Mouse (Mus musculus): ENCODE data around the gene Fam169a.
A peak's percentile ranks its signal among the peaks of the same experiment; 100 is the strongest.
"Not testable (repeated sequence)": the region's sequence is repeated elsewhere in the genome, so short reads cannot be mapped to it uniquely, and the experiment has no call there.

The Fam169a gene

GRCm38 (mm10) chr13:97080615-97081014 is 13.5 kb downstream of the Fam169a start:
- no peak for DNase-seq

- DNase-seq = no peak
These were observed 15.3 kb downstream of the Fam169a start for GRCm38 (mm10) chr13:97082432-97082831.

GRCm38 (mm10) chr13:97086316-97086715 is 19.2 kb downstream of the Fam169a start:
- DNase-seq = no peak

DNA sequence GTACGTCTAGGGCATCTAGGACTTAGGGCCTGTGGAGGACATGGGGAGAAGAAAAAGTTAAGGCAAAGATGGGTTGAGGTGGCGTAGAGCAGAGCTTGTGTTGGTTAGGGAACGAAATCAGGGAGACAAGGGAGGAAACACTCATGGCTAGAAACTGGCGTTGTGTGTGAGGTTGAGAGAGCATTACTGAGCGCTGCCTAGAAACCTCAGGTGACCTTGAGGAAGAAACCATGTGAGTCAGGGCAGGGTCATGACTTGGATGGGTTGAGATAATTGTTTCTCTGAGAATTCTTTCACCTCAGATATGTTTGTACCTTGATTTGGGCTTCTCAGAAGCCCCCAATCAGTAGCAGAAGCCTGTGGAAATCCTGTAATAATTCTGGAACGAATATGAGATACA is 20.3 kb downstream of the Fam169a start:
- DNase-seq = no peak

GRCm38 (mm10) chr13:97088183-97088582 is 21.1 kb downstream of the Fam169a start:
- DNase-seq = no peak

DNA sequence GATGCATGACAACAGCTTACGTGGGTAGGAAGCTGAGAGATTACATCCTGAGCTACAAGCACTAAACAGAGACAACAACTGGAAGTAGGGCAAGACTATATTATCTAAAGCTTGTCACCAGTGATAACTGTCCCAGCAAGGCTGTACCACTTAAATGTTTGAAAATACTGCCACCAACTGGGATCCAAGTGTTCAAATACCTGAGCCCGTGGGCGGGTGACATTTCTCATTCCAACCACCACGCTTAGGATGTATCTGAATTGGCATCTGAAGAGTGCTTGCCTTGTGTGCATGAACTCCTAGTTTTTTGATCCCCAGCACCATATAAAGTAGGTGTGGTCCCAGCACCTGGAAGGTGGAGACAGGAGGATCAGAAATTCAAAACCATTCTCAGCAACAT is 28.6 kb downstream of the Fam169a start:
- DNase-seq = no peak

- peak; percentile 43 to 47 for DNase-seq
These were observed 32.2 kb downstream of the Fam169a start, which contains the start of gene Gm6169 for GRCm38 (mm10) chr13:97099187-97099852. Gene Gm6169, minus strand, starts transcription at chr13:97099237.

- no peak for DNase-seq
These were observed 37.9 kb downstream of the Fam169a start for GRCm38 (mm10) chr13:97104996-97105395.

DNA sequence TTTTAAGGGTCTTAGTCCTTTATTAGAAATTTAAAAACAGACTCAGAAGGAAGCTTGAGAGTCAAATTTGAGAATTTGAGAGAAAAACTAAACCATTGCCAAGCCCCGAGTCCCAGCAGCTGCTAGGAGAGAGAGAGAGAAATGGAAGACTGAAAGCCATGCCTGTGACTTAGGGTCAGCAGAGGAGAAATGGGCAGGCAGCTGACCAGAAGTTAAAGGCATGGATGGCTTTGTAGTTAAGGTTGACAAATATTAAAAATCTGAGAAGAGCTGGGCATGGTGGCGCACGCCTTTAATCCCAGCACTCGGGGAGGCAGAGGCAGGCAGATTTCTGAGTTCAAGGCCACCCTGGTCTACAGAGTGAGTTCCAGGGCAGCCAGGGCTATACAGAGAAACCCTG is 40.6 kb downstream of the Fam169a start:
- DNase-seq = not testable (repeated sequence)

DNA sequence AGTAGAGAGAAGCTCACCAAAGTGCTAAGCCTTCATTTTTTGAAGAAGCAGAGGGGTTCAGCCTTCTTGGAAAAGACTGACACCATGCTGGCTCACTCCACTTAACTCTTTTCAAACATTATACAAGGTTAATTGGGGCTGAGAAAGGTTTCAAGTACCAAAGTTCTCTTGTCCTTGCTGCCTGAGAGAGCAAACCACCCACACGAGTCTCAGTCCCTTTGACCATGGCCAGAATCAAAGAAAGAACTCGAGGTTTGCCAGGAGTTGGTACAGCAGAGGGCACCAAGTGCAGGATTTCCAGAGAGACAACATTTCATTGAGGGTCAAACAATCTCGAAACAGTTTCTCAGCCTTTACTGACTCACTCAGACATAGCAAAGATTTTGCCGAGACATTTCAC is 42.0 kb downstream of the Fam169a start:
- no peak for DNase-seq

DNA sequence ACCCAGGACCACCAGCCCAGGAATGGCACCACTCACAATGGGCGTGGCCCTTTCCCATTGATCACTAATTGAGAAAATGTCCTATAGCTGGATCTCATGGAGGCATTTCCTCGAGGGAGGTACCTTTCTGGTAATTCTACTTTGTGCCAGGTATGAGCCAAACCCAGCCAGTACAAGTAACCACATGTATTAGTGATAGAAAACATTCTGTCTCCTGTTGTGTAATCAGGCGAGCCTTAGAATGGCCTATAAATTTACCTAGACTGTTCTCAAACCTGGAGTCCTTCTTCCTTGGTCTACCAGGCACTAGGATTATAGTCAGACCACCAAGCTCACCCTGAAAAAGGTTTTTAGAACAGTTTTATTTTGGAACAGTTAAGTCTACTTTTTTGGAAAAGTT is 54.3 kb downstream of the Fam169a start:
- no peak for DNase-seq

DNA sequence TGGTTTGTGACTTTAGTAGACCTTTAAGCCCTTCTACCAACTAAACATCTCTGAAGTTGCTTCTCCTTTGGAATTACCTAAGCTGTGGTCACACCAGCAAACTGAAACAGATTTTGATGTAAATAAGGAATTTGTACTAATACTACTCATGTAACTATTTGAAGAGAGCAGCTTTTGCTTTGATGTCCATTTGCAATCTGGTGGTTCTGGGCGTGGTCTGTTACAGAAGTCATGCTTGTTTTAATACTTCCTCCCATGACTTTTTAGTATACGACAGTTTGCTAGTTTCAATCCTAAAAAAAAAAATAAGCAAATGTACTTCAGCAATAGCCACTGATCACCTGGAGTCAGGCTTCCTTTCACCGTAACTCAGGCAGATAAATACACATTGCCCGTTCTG is 62.6 kb downstream of the Fam169a start:
- DNase-seq = not testable (repeated sequence)

DNA sequence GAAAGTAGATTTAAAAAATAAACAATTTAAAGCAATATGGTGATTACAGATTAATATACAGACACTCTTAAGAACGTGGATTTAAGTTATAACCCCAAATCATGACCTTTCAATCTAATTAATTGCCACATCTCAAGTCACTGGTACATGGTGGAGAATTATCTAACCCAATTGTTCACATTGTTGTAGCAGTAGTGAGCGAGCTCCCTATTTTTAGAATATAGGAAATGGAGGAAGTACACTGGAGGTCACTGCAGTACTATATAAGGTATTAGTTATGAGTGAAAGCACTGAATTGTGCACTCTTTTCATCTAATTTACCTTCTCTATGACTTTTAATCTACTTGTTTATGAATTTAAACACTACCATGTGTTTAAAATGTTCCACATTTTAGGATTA is 63.3 kb downstream of the Fam169a start:
- DNase-seq = not testable (repeated sequence)

DNA sequence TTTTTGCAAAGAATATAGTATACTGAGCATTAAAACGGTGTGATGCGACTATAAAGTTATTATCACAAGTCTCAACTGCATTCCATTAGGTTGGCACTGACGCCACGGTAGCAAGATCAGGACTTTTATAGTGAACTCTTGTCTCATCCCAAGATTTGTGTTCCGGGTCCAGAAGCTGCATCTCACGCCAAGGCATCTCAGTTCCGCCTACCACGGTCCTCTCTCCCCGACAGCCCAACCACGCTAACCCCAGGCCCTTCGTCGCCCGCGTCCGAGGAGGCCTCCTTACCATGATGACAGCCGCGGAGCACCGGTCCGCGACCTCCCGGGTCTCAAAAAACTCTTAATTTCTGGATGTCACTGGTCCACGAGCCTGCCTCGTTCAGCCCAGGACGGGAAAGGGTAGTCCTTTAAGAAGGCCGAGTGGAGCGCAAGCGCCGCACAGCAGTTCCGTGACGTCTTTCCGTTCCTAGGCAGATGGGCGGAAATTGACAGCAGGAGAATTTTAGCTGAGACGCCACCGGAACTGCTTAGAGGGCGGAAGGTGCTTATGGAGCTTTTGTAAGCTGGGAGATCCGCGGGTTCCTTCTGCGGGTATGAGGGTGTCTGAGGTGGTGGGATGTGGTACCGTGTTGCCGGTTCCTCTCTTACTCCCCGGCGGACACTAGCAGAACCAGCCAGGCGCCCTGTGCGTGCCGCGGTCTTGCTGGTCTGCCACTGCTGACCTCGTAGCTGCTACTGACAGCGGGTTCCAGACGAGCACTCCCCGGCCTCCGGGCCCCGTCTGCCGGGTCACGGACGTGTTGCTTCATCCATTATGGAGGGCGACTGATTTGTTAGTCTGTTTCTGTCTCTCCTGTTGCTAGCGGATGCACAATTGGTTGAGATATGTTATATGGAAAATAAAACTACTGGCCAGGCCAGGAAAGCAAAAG is 70.6 kb downstream of the Fam169a start, which contains the start of the genes Gfm2 and Nsa2:
Gfm2 (plus strand) TSS at position 472 of the 935 bp plus-strand sequence.
Nsa2 (minus strand) TSS at position 472 of the 935 bp plus-strand sequence.
- DNase-seq = peak; percentile 89 to 90

GRCm38 (mm10) chr13:97138404-97138931 is 71.4 kb downstream of the Fam169a start:
- not testable (repeated sequence) for DNase-seq

- DNase-seq = no peak
These were observed 75.2 kb downstream of the Fam169a start for GRCm38 (mm10) chr13:97142321-97142720.

GRCm38 (mm10) chr13:97145834-97146233 is 78.7 kb downstream of the Fam169a start:
- peak; percentile 41 to 59 for DNase-seq

GRCm38 (mm10) chr13:97175520-97176264 is 108.6 kb downstream of the Fam169a start:
- DNase-seq = no peak

GRCm38 (mm10) chr13:97176731-97177130 is 109.6 kb downstream of the Fam169a start:
- DNase-seq = no peak

- no peak for DNase-seq
These were observed 111.9 kb downstream of the Fam169a start for GRCm38 (mm10) chr13:97178943-97179342.

- DNase-seq = no peak
These were observed 113.2 kb downstream of the Fam169a start for GRCm38 (mm10) chr13:97180113-97180828.
